Mouse (Mus musculus): ENCODE results near the gene Gpc5. TPM values are rescaled to one million over a fixed set of nuclear protein-coding genes. Genes with fewer than 3 reads are reported as not detected.
A peak's percentile ranks its signal among the peaks of the same experiment; 100 is the strongest.

Gene Gpc5
- 1.1 and 1.5 TPM in 2 replicates for polyA plus RNA-seq (2015; fragmentation: Nextera tagmentation; extraction: Ambion mirVana)

GRCm38 (mm10) chr14:115092081-115092480 is at the start of gene Gpc5:
Gpc5 (plus strand) TSS chr14:115092215.
- peaks cover 29% of the 10 kb centered on the region for H3K27me3 ChIP-seq
- peak within 1 kb of the TSS; percentile 68 for H3K4me3 ChIP-seq
- H3K4me2 ChIP-seq = peak within 1 kb of the TSS; percentile 96
- no peaks in the 10 kb centered on the region for H3K9me3 ChIP-seq
- WGBS = under 1% methylated on average over 27 of the region's 31 CpGs
- peak; percentile 93 for ATAC-seq (ENCODE audit: insufficient number of reproducible peaks, low FRiP score, low TSS enrichment, low read depth)
- no peak within 1 kb of the TSS for H3K27ac ChIP-seq
- H3K4me1 ChIP-seq = peaks cover 10% of the 10 kb centered on the region
- no peak within 1 kb of the TSS; the same call in 1 of the 2 replicates for H3K9ac ChIP-seq
- H3K36me3 ChIP-seq = no peaks in the 10 kb centered on the region

GRCm38 (mm10) chr14:115042660-115043059 is 49.4 kb upstream of the Gpc5 start:
- Histone ChIP-seq H3K36me3 (peaks cover 34% of the 10 kb centered on the region), H3K27me3 (no peaks in the 10 kb centered on the region), H3K9ac (0 out of 2 replicates have a peak overlapping the region, but pooled peaks have one; percentile 51), H3K4me3 (peak overlapping the region; percentile 86), H3K27ac (no peak overlapping the region), H3K9me3 (no peaks in the 10 kb centered on the region), H3K4me2 (peak overlapping the region; percentile 61), H3K4me1 (peaks cover 16% of the 10 kb centered on the region)
- WGBS = 2% methylated on average over 4 of the region's 4 CpGs
- no peak for ATAC-seq (ENCODE audit: insufficient number of reproducible peaks, low FRiP score, low TSS enrichment, low read depth)

- H3K9ac ChIP-seq = no peak overlapping the region
- H3K36me3 ChIP-seq = peaks cover 38% of the 10 kb centered on the region
- H3K27ac ChIP-seq = no peak overlapping the region
- H3K4me3 ChIP-seq = no peak overlapping the region
- no peaks in the 10 kb centered on the region for H3K9me3 ChIP-seq
- 72% methylated on average over 5 of the region's 5 CpGs for WGBS
- no peak overlapping the region for H3K4me2 ChIP-seq
- ATAC-seq (ENCODE audit: insufficient number of reproducible peaks, low FRiP score, low TSS enrichment, low read depth) = no peak
- no peaks in the 10 kb centered on the region for H3K27me3 ChIP-seq
- H3K4me1 ChIP-seq = peaks cover 16% of the 10 kb centered on the region
These were observed 48.0 kb upstream of the Gpc5 start for GRCm38 (mm10) chr14:115044016-115044415.

GRCm38 (mm10) chr14:115045712-115046111 is 46.3 kb upstream of the Gpc5 start:
- no peaks in the 10 kb centered on the region for H3K27me3 ChIP-seq
- H3K9ac ChIP-seq = no peak overlapping the region
- no peak for ATAC-seq (ENCODE audit: insufficient number of reproducible peaks, low FRiP score, low TSS enrichment, low read depth)
- WGBS = 90% methylated on average over 3 of the region's 3 CpGs
- H3K4me3 ChIP-seq = no peak overlapping the region
- no peak overlapping the region for H3K4me2 ChIP-seq
- H3K36me3 ChIP-seq = peaks cover 38% of the 10 kb centered on the region
- H3K27ac ChIP-seq = no peak overlapping the region
- H3K9me3 ChIP-seq = no peaks in the 10 kb centered on the region
- peaks cover 13% of the 10 kb centered on the region; the same call in 1 of the 2 replicates for H3K4me1 ChIP-seq

- ATAC-seq (ENCODE audit: insufficient number of reproducible peaks, low FRiP score, low TSS enrichment, low read depth) = no peak
- H3K4me1 ChIP-seq = peaks cover 13% of the 10 kb centered on the region; the same call in 1 of the 2 replicates
- no peak overlapping the region for H3K4me3 ChIP-seq
- no peak overlapping the region for H3K27ac ChIP-seq
- H3K36me3 ChIP-seq = peaks cover 38% of the 10 kb centered on the region
- no peak overlapping the region for H3K9ac ChIP-seq
- H3K4me2 ChIP-seq = no peak overlapping the region
- 87% methylated on average over 3 of the region's 3 CpGs for WGBS
- no peaks in the 10 kb centered on the region for H3K27me3 ChIP-seq
- no peaks in the 10 kb centered on the region for H3K9me3 ChIP-seq
These were observed 44.7 kb upstream of the Gpc5 start for GRCm38 (mm10) chr14:115047316-115047715.

- 56% methylated on average over 5 of the region's 5 CpGs for WGBS
- H3K27me3 ChIP-seq = no peaks in the 10 kb centered on the region
These were observed 43.8 kb upstream of the Gpc5 start for GRCm38 (mm10) chr14:115047990-115048862.

GRCm38 (mm10) chr14:115048863-115049566 is 43.0 kb upstream of the Gpc5 start:
- Histone ChIP-seq H3K27ac (no peak overlapping the region), H3K4me3 (no peak overlapping the region), H3K27me3 (no peaks in the 10 kb centered on the region), H3K9me3 (no peaks in the 10 kb centered on the region), H3K4me2 (no peak overlapping the region), H3K36me3 (peaks cover 32% of the 10 kb centered on the region), H3K4me1 (peaks cover 2% of the 10 kb centered on the region; the same call in 1 of the 2 replicates), H3K9ac (no peak overlapping the region)
- 30% methylated on average over 5 of the region's 5 CpGs for WGBS
- no peak for ATAC-seq (ENCODE audit: insufficient number of reproducible peaks, low FRiP score, low TSS enrichment, low read depth)

More at GRCm38 (mm10) chr14:115047990-115048862, 43.8 kb upstream of the Gpc5 start:
- Histone ChIP-seq H3K27ac (no peak overlapping the region), H3K9ac (no peak overlapping the region), H3K4me2 (no peak overlapping the region), H3K9me3 (no peaks in the 10 kb centered on the region), H3K4me1 (peaks cover 9% of the 10 kb centered on the region; the same call in 1 of the 2 replicates), H3K4me3 (no peak overlapping the region), H3K36me3 (peaks cover 38% of the 10 kb centered on the region)
- ATAC-seq (ENCODE audit: insufficient number of reproducible peaks, low FRiP score, low TSS enrichment, low read depth) = no peak

- Histone ChIP-seq H3K36me3 (peaks cover 26% of the 10 kb centered on the region), H3K27me3 (no peaks in the 10 kb centered on the region), H3K4me1 (no peaks in the 10 kb centered on the region; the same call in 1 of the 2 replicates), H3K4me3 (no peak overlapping the region), H3K27ac (no peak overlapping the region), H3K9me3 (no peaks in the 10 kb centered on the region), H3K9ac (no peak overlapping the region), H3K4me2 (no peak overlapping the region)
- no peak for ATAC-seq (ENCODE audit: insufficient number of reproducible peaks, low FRiP score, low TSS enrichment, low read depth)
These were observed 42.2 kb upstream of the Gpc5 start for GRCm38 (mm10) chr14:115049831-115050230.

- H3K4me1 ChIP-seq = no peaks in the 10 kb centered on the region; the same call in 1 of the 2 replicates
- peaks cover 17% of the 10 kb centered on the region for H3K36me3 ChIP-seq
- H3K27ac ChIP-seq = no peak overlapping the region
- no peak overlapping the region for H3K9ac ChIP-seq
- 79% methylated on average over 5 of the region's 5 CpGs for WGBS
- H3K27me3 ChIP-seq = no peaks in the 10 kb centered on the region
- H3K4me3 ChIP-seq = no peak overlapping the region
- no peak for ATAC-seq (ENCODE audit: insufficient number of reproducible peaks, low FRiP score, low TSS enrichment, low read depth)
- H3K4me2 ChIP-seq = no peak overlapping the region
- no peaks in the 10 kb centered on the region for H3K9me3 ChIP-seq
These were observed 40.8 kb upstream of the Gpc5 start for GRCm38 (mm10) chr14:115051106-115051760.

- no peak for ATAC-seq (ENCODE audit: insufficient number of reproducible peaks, low FRiP score, low TSS enrichment, low read depth)
- Histone ChIP-seq H3K27ac (no peak overlapping the region), H3K27me3 (no peaks in the 10 kb centered on the region), H3K9me3 (no peaks in the 10 kb centered on the region), H3K9ac (no peak overlapping the region), H3K4me2 (no peak overlapping the region), H3K36me3 (peaks cover 7% of the 10 kb centered on the region; the same call in 1 of the 2 replicates), H3K4me1 (no peaks in the 10 kb centered on the region; the same call in 1 of the 2 replicates), H3K4me3 (no peak overlapping the region)
- 83% methylated on average over 4 of the region's 4 CpGs for WGBS
These were observed 39.6 kb upstream of the Gpc5 start for GRCm38 (mm10) chr14:115052371-115052770.

GRCm38 (mm10) chr14:115054252-115054651 is 37.8 kb upstream of the Gpc5 start:
- 90% methylated on average over 4 of the region's 4 CpGs for WGBS
- Histone ChIP-seq H3K4me3 (no peak overlapping the region), H3K27me3 (no peaks in the 10 kb centered on the region), H3K9me3 (no peaks in the 10 kb centered on the region), H3K9ac (no peak overlapping the region), H3K36me3 (no peaks in the 10 kb centered on the region), H3K4me2 (no peak overlapping the region), H3K4me1 (no peaks in the 10 kb centered on the region), H3K27ac (no peak overlapping the region)
- ATAC-seq (ENCODE audit: insufficient number of reproducible peaks, low FRiP score, low TSS enrichment, low read depth) = no peak
